Mouse (Mus musculus): ENCODE results near the gene Gpc6. TPM values are rescaled to one million over a fixed set of nuclear protein-coding genes. Genes with fewer than 3 reads are reported as not detected.
A peak's percentile ranks its signal among the peaks of the same experiment; 100 is the strongest.
"Not testable (repeated sequence)": the region's sequence is repeated elsewhere in the genome, so short reads cannot be mapped to it uniquely, and the experiment has no call there.

Gpc6 gene
- total RNA-seq, 2 experiments from 2014 or later = 27.4 to 32.7 TPM

- intact Hi-C loops (cut with DNase I) = no loop called here
- no peak for DNase-seq (ENCODE audit: extremely low spot score in 1 of 2, low spot score in 2 of 2)
Measured at GRCm38 (mm10) chr14:117390794-117391320, 465.7 kb downstream of the Gpc6 start.

- DNase-seq (ENCODE audit: extremely low spot score in 1 of 2, low spot score in 2 of 2) = no peak
- intact Hi-C loops (cut with DNase I) = no loop called here
Measured at GRCm38 (mm10) chr14:117391412-117391811, 466.3 kb downstream of the Gpc6 start.

- intact Hi-C loops (cut with DNase I) = no loop called here
- no peak for DNase-seq (ENCODE audit: extremely low spot score in 1 of 2, low spot score in 2 of 2)
Measured at GRCm38 (mm10) chr14:117397165-117397564, 472.1 kb downstream of the Gpc6 start.

- intact Hi-C loops (cut with DNase I) = no loop called here
- DNase-seq (ENCODE audit: extremely low spot score in 1 of 2, low spot score in 2 of 2) = no peak
Measured at GRCm38 (mm10) chr14:117407824-117408524, 482.9 kb downstream of the Gpc6 start.

GRCm38 (mm10) chr14:117408525-117408835 lies 483.4 kb downstream of the Gpc6 start:
- intact Hi-C loops (cut with DNase I) = no loop called here
- no peak for DNase-seq (ENCODE audit: extremely low spot score in 1 of 2, low spot score in 2 of 2)

GRCm38 (mm10) chr14:117409778-117410177 lies 484.7 kb downstream of the Gpc6 start:
- intact Hi-C loops (cut with DNase I) = no loop called here
- no peak for DNase-seq (ENCODE audit: extremely low spot score in 1 of 2, low spot score in 2 of 2)

GRCm38 (mm10) chr14:117410511-117410910 lies 485.4 kb downstream of the Gpc6 start:
- DNase-seq (ENCODE audit: extremely low spot score in 1 of 2, low spot score in 2 of 2) = no peak
- intact Hi-C loops (cut with DNase I) = no loop called here

- intact Hi-C loops (cut with DNase I) = no loop called here
- no peak for DNase-seq (ENCODE audit: extremely low spot score in 1 of 2, low spot score in 2 of 2)
Measured at GRCm38 (mm10) chr14:117415045-117415444, 489.9 kb downstream of the Gpc6 start.

- no peak for DNase-seq (ENCODE audit: extremely low spot score in 1 of 2, low spot score in 2 of 2)
- intact Hi-C loops (cut with DNase I) = no loop called here
Measured at GRCm38 (mm10) chr14:117419561-117420218, 494.6 kb downstream of the Gpc6 start.

- intact Hi-C loops (cut with DNase I) = no loop called here
- DNase-seq (ENCODE audit: extremely low spot score in 1 of 2, low spot score in 2 of 2) = no peak
Measured at GRCm38 (mm10) chr14:117421170-117421569, 496.1 kb downstream of the Gpc6 start.

- no peak for DNase-seq (ENCODE audit: extremely low spot score in 1 of 2, low spot score in 2 of 2)
- intact Hi-C loops (cut with DNase I) = no loop called here
Measured at GRCm38 (mm10) chr14:117426116-117426515, 501.0 kb downstream of the Gpc6 start.

GRCm38 (mm10) chr14:117427776-117428175 lies 502.7 kb downstream of the Gpc6 start:
- intact Hi-C loops (cut with DNase I) = no loop called here
- DNase-seq (ENCODE audit: extremely low spot score in 1 of 2, low spot score in 2 of 2) = no peak

- peak in 1 of 2 experiments; percentile 14 for DNase-seq (ENCODE audit: extremely low spot score in 1 of 2, low spot score in 2 of 2)
- intact Hi-C loops (cut with DNase I) = no loop called here
Measured at GRCm38 (mm10) chr14:117435739-117436138, 510.6 kb downstream of the Gpc6 start.

- DNase-seq (ENCODE audit: extremely low spot score in 1 of 2, low spot score in 2 of 2); intact Hi-C loops (cut with DNase I): not testable (repeated sequence)
Measured at GRCm38 (mm10) chr14:117446675-117447231, 521.6 kb downstream of the Gpc6 start.

GRCm38 (mm10) chr14:117451391-117451991 lies 526.4 kb downstream of the Gpc6 start:
- intact Hi-C loops (cut with DNase I) = no loop called here
- no peak for DNase-seq (ENCODE audit: extremely low spot score in 1 of 2, low spot score in 2 of 2)

GRCm38 (mm10) chr14:117452150-117452549 lies 527.0 kb downstream of the Gpc6 start:
- DNase-seq (ENCODE audit: extremely low spot score in 1 of 2, low spot score in 2 of 2) = no peak
- intact Hi-C loops (cut with DNase I) = no loop called here

- no peak for DNase-seq (ENCODE audit: extremely low spot score in 1 of 2, low spot score in 2 of 2)
Measured at GRCm38 (mm10) chr14:117473378-117473777, 548.3 kb downstream of the Gpc6 start.

GRCm38 (mm10) chr14:117478879-117479278 lies 553.8 kb downstream of the Gpc6 start:
- intact Hi-C loops (cut with DNase I) = no loop called here
- DNase-seq (ENCODE audit: extremely low spot score in 1 of 2, low spot score in 2 of 2) = no peak

More at GRCm38 (mm10) chr14:117473378-117473777, 548.3 kb downstream of the Gpc6 start:
- intact Hi-C loops (cut with DNase I) = no loop called here

GRCm38 (mm10) chr14:117487161-117487754 lies 562.1 kb downstream of the Gpc6 start:
- intact Hi-C loops (cut with DNase I) = no loop called here

More at GRCm38 (mm10) chr14:117487161-117487754, 562.1 kb downstream of the Gpc6 start:
- no peak for DNase-seq (ENCODE audit: extremely low spot score in 1 of 2, low spot score in 2 of 2)
